Mouse (Mus musculus): ENCODE data around the gene Gm17324.

Gene Gm17324

GRCm38 (mm10) chr9:78465725-78466124 is 17.1 kb upstream of the Gm17324 start:
- no peak for DNase-seq (ENCODE audit: low spot score in 2 of 2)

GRCm38 (mm10) chr9:78463337-78463736 is 14.8 kb upstream of the Gm17324 start:
- no peak for DNase-seq (ENCODE audit: low spot score in 2 of 2)

GRCm38 (mm10) chr9:78457026-78457425 is 8.4 kb upstream of the Gm17324 start:
- DNase-seq (ENCODE audit: low spot score in 2 of 2) = no peak

- DNase-seq (ENCODE audit: low spot score in 2 of 2) = no peak
Observed at GRCm38 (mm10) chr9:78451382-78451781, 2.8 kb upstream of the Gm17324 start.

- no peak for DNase-seq (ENCODE audit: low spot score in 2 of 2)
Observed at GRCm38 (mm10) chr9:78450404-78450803, 1.8 kb upstream of the Gm17324 start.

GRCm38 (mm10) chr9:78447606-78447972 is 997 bp downstream of the Gm17324 start:
- DNase-seq (ENCODE audit: low spot score in 2 of 2) = no peak

- DNase-seq (ENCODE audit: low spot score in 2 of 2) = peak; percentile 10 to 21
Observed at GRCm38 (mm10) chr9:78442579-78443392, 5.8 kb downstream of the Gm17324 start, which contains the start of gene Cgas. Gene Cgas (minus strand): TSS chr9:78443237.

- no peak for DNase-seq (ENCODE audit: low spot score in 2 of 2)
Observed at GRCm38 (mm10) chr9:78442237-78442578, 6.4 kb downstream of the Gm17324 start.

GRCm38 (mm10) chr9:78439426-78439825 is 9.2 kb downstream of the Gm17324 start:
- no peak for DNase-seq (ENCODE audit: low spot score in 2 of 2)

GRCm38 (mm10) chr9:78432471-78432870 is 16.1 kb downstream of the Gm17324 start:
- no peak for DNase-seq (ENCODE audit: low spot score in 2 of 2)

GRCm38 (mm10) chr9:78430486-78430885 is 18.1 kb downstream of the Gm17324 start:
- DNase-seq (ENCODE audit: low spot score in 2 of 2) = no peak

- no peak for DNase-seq (ENCODE audit: low spot score in 2 of 2)
Observed at GRCm38 (mm10) chr9:78429551-78429950, 19.0 kb downstream of the Gm17324 start.

GRCm38 (mm10) chr9:78428870-78429432 is 19.6 kb downstream of the Gm17324 start:
- DNase-seq (ENCODE audit: low spot score in 2 of 2) = no peak

GRCm38 (mm10) chr9:78428185-78428584 is 20.4 kb downstream of the Gm17324 start:
- DNase-seq (ENCODE audit: low spot score in 2 of 2) = no peak

- no peak for DNase-seq (ENCODE audit: low spot score in 2 of 2)
Observed at GRCm38 (mm10) chr9:78427362-78427781, 21.2 kb downstream of the Gm17324 start.

GRCm38 (mm10) chr9:78401596-78401995 is 47.0 kb downstream of the Gm17324 start:
- DNase-seq (ENCODE audit: low spot score in 2 of 2) = no peak

GRCm38 (mm10) chr9:78400570-78400969 is 48.0 kb downstream of the Gm17324 start:
- no peak for DNase-seq (ENCODE audit: low spot score in 2 of 2)

All from right cerebral cortex, adult 2 months (tissue).